Mouse (Mus musculus) stomach, postnatal 0 days (tissue): Measurements from ENCODE around the gene Hist1h2bg. TPM values are rescaled to one million over a fixed set of nuclear protein-coding genes. Genes with fewer than 3 reads are reported as not detected.
"Not testable (repeated sequence)": the region's sequence is repeated elsewhere in the genome, so short reads cannot be mapped to it uniquely, and the experiment has no call there.

ENCODE experiments used
- ATAC-seq: fragments of 200-750 bp; cut with Nextera tagmentation; 2 replicates; pipeline ENCODE4 v1.8.0; 2017; ENCODE audit not compliant: low FRiP score, low TSS enrichment
- DNase-seq: peaks from one replicate; pipeline ENCODE4 v3.0.0-alpha.2; 2016; ENCODE audit warnings: low spot score
- H3K27ac ChIP-seq: fragments of 300-500 bp; sonication (generic); replicated peaks from 2 replicates; pipeline ENCODE4 v1.5.1; 2014; ENCODE audit warnings: mild to moderate bottlenecking, control low read depth
- H3K27me3 ChIP-seq: fragments of 300-500 bp; sonication (generic); 2 replicates; pipeline ENCODE4 v1.6.1; 2014; ENCODE audit warnings: low read length; ENCODE audit not compliant: control insufficient read depth, insufficient read depth
- H3K36me3 ChIP-seq: fragments of 300-500 bp; sonication (generic); 2 replicates; pipeline ENCODE4 v1.6.1; 2014; ENCODE audit warnings: low read length, mixed read lengths; ENCODE audit not compliant: control insufficient read depth, insufficient read depth
- H3K4me1 ChIP-seq: fragments of 300-500 bp; sonication (generic); replicated peaks from 2 replicates; pipeline ENCODE4 v1.6.1; 2014; ENCODE audit warnings: antibody characterized with exemption; ENCODE audit not compliant: control insufficient read depth, insufficient read depth
- H3K4me2 ChIP-seq: fragments of 300-500 bp; sonication (generic); replicated peaks from 2 replicates; pipeline ENCODE4 v1.6.1; 2014; ENCODE audit warnings: low read depth, mild to moderate bottlenecking, control low read depth, moderate library complexity
- H3K4me3 ChIP-seq: fragments of 300-500 bp; sonication (generic); 2 replicates; pipeline ENCODE4 v1.5.1; 2014; ENCODE audit warnings: low read depth, low read length, control low read depth
- H3K9ac ChIP-seq: fragments of 300-500 bp; sonication (generic); 2 replicates; pipeline ENCODE4 v1.6.1; 2014; ENCODE audit warnings: mild to moderate bottlenecking, low read length, control low read depth, mixed read lengths
- H3K9me3 ChIP-seq: fragments of 300-500 bp; sonication (generic); 2 replicates; pipeline ENCODE4 v1.6.1; 2016; ENCODE audit warnings: low read length; ENCODE audit not compliant: control insufficient read depth
- CTCF ChIP-seq: IDR thresholded peaks from 2 replicates; pipeline ENCODE4 v1.5.1; 2016; ENCODE audit warnings: antibody characterized with exemption, low read depth, mild to moderate bottlenecking, moderate library complexity
- EP300 ChIP-seq: optimal IDR thresholded peaks from 2 replicates; pipeline ENCODE3; 2016; ENCODE audit warnings: antibody characterized with exemption
- WGBS: fragments of 180-500 bp; shearing (Covaris S2); extraction: QIAGEN DNeasy Blood & Tissue Kit; methylation state at CpG from one replicate; pipeline ENCODE4 v1.1.7; 2014; 5-methylcytosine and 5-hydroxymethylcytosine counted together
- polyA plus RNA-seq: library from polyadenylated mRNA; unstranded; fragments of >200 nt; fragmentation: Nextera tagmentation; extraction: Ambion mirVana; gene quantifications from 2 replicates; pipeline ENCODE4 v1.2.1, GENCODE M21; 2015

Gene Hist1h2bg
- polyA plus RNA-seq, 1 experiment from 2014 or later, result 10.5 TPM

GRCm38 (mm10) chr13:23537006-23537710, 34.0 kb upstream of the Hist1h2bg start:
- Histone ChIP-seq H3K4me2 (no peak overlapping the region), H3K36me3 (no peaks in the 10 kb centered on the region), H3K4me3 (no peak overlapping the region), H3K27me3 (no peaks in the 10 kb centered on the region), H3K9me3 (no peaks in the 10 kb centered on the region), H3K9ac (no peak overlapping the region), H3K4me1 (no peaks in the 10 kb centered on the region), H3K27ac (no peak overlapping the region)
- 69% methylated on average over 3 of the region's 3 CpGs for WGBS
- DNase-seq (no peak), ATAC-seq (no peak)
- no peak for TF ChIP-seq EP300
- TF ChIP-seq CTCF, result no peak

- TF ChIP-seq EP300, result no peak
- no peak for TF ChIP-seq CTCF
- H3K9me3 ChIP-seq, result no peaks in the 10 kb centered on the region
- no peak for ATAC-seq
These were observed 32.9 kb upstream of the Hist1h2bg start for GRCm38 (mm10) chr13:23538249-23538648.

GRCm38 (mm10) chr13:23539821-23540220, 31.4 kb upstream of the Hist1h2bg start:
- H3K4me1 ChIP-seq, H3K27me3 ChIP-seq, H3K4me2 ChIP-seq, ATAC-seq, H3K27ac ChIP-seq, DNase-seq, H3K36me3 ChIP-seq, H3K9me3 ChIP-seq, H3K9ac ChIP-seq, H3K4me3 ChIP-seq: not testable (repeated sequence)
- 67% methylated on average over 1 of the region's 1 CpGs for WGBS

More at GRCm38 (mm10) chr13:23538249-23538648, 32.9 kb upstream of the Hist1h2bg start:
- H3K4me3 ChIP-seq, result no peak overlapping the region
- DNase-seq, result no peak
- H3K27me3 ChIP-seq, result no peaks in the 10 kb centered on the region
- 69% methylated on average over 5 of the region's 5 CpGs for WGBS
- H3K4me1 ChIP-seq, result no peaks in the 10 kb centered on the region
- H3K36me3 ChIP-seq, result no peaks in the 10 kb centered on the region
- H3K27ac ChIP-seq, result no peak overlapping the region
- no peak overlapping the region for H3K4me2 ChIP-seq
- H3K9ac ChIP-seq, result no peak overlapping the region

- Histone ChIP-seq H3K36me3 (no peaks in the 10 kb centered on the region), H3K4me1 (no peaks in the 10 kb centered on the region), H3K9ac (no peak overlapping the region), H3K9me3 (no peaks in the 10 kb centered on the region), H3K4me2 (no peak overlapping the region), H3K4me3 (no peak overlapping the region), H3K27me3 (no peaks in the 10 kb centered on the region), H3K27ac (no peak overlapping the region)
- no peak for TF ChIP-seq EP300
- ATAC-seq, result no peak
- WGBS, result 83% methylated on average over 3 of the region's 3 CpGs
- no peak for DNase-seq
These were observed 29.7 kb upstream of the Hist1h2bg start for GRCm38 (mm10) chr13:23541497-23541896.

GRCm38 (mm10) chr13:23542225-23542980, 28.8 kb upstream of the Hist1h2bg start:
- peak overlapping the region; percentile 86 for H3K27ac ChIP-seq
- H3K4me2 ChIP-seq, result peak overlapping the region; percentile 61
- not testable (repeated sequence) for DNase-seq, H3K27me3 ChIP-seq, H3K36me3 ChIP-seq, ATAC-seq, H3K9me3 ChIP-seq, H3K4me1 ChIP-seq
- H3K9ac ChIP-seq, result peak overlapping the region; percentile 47
- peak overlapping the region; percentile 44 for H3K4me3 ChIP-seq
- 6% methylated on average over 3 of the region's 3 CpGs for WGBS

- H3K4me3 ChIP-seq, result peak within 1 kb of the TSS; percentile 46
- ATAC-seq, result peak; percentile 94
- not testable (repeated sequence) for H3K4me1 ChIP-seq, H3K9me3 ChIP-seq, H3K36me3 ChIP-seq, H3K27me3 ChIP-seq
- H3K27ac ChIP-seq, result peak within 1 kb of the TSS; percentile 89
- peak within 1 kb of the TSS; percentile 47 for H3K9ac ChIP-seq
- peak; percentile 68 for DNase-seq
- WGBS, result under 1% methylated on average over 23 of the region's 42 CpGs
- peak within 1 kb of the TSS; percentile 61 for H3K4me2 ChIP-seq
These were observed 28.1 kb upstream of the Hist1h2bg start, which contains the start of gene Hist1h2bh for GRCm38 (mm10) chr13:23542999-23543607. Hist1h2bh (minus strand) TSS chr13:23543392.
